Mouse (Mus musculus) cortical plate, adult 2 months (tissue): ENCODE results near the gene Poll. TPM values are rescaled to one million over a fixed set of nuclear protein-coding genes. Genes with fewer than 3 reads are reported as not detected.

ENCODE experiments used
- H3K27ac ChIP-seq: fragments of 200-500 bp; 2 replicates; pipeline ENCODE4 v1.5.1; 2012; ENCODE audit warnings: low read length, control low read depth, inconsistent platforms; ENCODE audit not compliant: insufficient read depth
- H3K4me1 ChIP-seq: fragments of 200-500 bp; 2 replicates; pipeline ENCODE4 v1.6.1; 2011; ENCODE audit warnings: low read length; ENCODE audit not compliant: control insufficient read depth, insufficient read depth
- H3K4me3 ChIP-seq: fragments of 200-500 bp; 2 replicates; pipeline ENCODE4 v1.5.1; 2011; ENCODE audit warnings: mild to moderate bottlenecking, low read length, control low read depth; ENCODE audit not compliant: insufficient read depth
- CTCF ChIP-seq: fragments of 200-500 bp; IDR thresholded peaks from 2 replicates; pipeline ENCODE4 v1.5.1; 2011; ENCODE audit warnings: mild to moderate bottlenecking, control low read depth, low read length; ENCODE audit not compliant: insufficient read depth; ENCODE audit errors: extremely low read depth
- POLR2A ChIP-seq: fragments of 200-500 bp; IDR thresholded peaks from 2 replicates; pipeline ENCODE4 v1.6.1; 2011; ENCODE audit warnings: mild to moderate bottlenecking, low read length, control low read depth; ENCODE audit not compliant: insufficient read depth; ENCODE audit errors: extremely low read depth
- polyA plus RNA-seq: library from polyadenylated mRNA; depleted of rRNA; stranded (reverse); fragments of >200 nt; gene quantifications from 2 replicates; pipeline ENCODE4 v1.2.3, GENCODE M21; 2012; rRNA removed

Poll gene
- polyA plus RNA-seq: 10.8 and 11.4 TPM in 2 replicates

- TF ChIP-seq CTCF: no peak
- peak; percentile 83 for TF ChIP-seq POLR2A
- H3K27ac ChIP-seq: no peak within 1 kb of the TSS
- peak within 1 kb of the TSS; percentile 82 for H3K4me3 ChIP-seq
- H3K4me1 ChIP-seq: 0 out of 2 replicates have a peak, but pooled peaks cover 2% of the 10 kb centered on the region
Measured at GRCm38 (mm10) chr19:45560153-45560890, at the start of gene Poll, which contains the start of gene Gm17018. Gene Poll (minus strand): TSS chr19:45560531. Gene Gm17018 (plus strand): TSS chr19:45560615.

DNA sequence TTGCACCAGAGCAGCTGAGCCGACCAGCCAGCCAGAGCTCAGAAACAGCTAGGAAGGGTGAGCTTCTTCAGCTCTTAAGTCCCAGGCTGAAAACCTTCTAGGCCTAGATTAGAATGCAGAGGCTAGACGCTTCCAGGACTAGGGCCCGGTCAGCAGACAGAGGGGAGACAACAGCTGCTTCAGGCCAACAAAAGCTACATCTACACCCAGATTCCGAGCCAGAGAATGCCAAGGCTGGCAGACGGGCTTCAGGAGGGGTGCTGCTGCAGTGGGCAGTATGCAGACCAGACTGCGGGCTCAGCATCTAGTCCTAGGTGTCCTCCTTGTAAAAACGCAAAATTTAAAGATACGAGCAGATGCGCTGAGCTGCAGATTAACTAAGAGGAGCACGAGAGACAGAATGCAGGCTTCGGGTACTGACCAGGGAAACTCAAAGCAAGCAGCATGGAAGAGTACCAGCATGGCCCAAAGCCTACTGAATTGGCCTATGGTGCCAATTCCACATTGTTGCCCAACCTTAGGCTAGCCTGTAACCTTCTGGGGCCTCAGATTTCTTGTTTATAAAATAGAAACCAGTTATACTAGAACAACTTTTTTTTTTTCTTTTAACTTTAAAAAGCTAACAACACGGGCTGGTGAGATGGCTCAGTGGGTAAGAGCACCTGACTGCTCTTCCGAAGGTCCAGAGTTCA lies 48.5 kb upstream of the Poll start:
- H3K4me1 ChIP-seq: no peaks in the 10 kb centered on the region
- H3K27ac ChIP-seq: no peak overlapping the region
- no peak for TF ChIP-seq CTCF
- no peak for TF ChIP-seq POLR2A
- no peak overlapping the region for H3K4me3 ChIP-seq

DNA sequence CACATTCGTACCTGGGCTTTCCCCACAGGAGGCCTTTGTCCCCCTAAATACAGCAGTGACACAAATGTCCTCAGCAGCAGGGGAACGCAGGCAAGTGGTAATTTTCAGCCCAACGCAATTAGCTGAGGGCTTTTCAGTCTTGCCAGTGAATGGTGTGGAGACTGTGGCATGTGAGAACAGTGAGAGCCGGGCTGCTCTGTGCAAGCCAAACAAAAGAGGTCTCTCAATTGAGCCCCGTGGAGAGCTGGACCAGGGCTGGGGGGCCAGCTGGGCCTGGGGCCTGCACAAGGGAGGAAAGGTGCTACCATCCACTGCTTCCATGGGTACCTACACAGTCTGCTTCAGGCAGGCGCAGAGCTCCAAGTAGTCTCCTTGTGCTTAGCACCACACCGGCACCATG lies 47.1 kb upstream of the Poll start:
- H3K4me3 ChIP-seq: no peak overlapping the region
- no peaks in the 10 kb centered on the region for H3K4me1 ChIP-seq
- H3K27ac ChIP-seq: no peak overlapping the region
- TF ChIP-seq CTCF (no peak), POLR2A (no peak)

DNA sequence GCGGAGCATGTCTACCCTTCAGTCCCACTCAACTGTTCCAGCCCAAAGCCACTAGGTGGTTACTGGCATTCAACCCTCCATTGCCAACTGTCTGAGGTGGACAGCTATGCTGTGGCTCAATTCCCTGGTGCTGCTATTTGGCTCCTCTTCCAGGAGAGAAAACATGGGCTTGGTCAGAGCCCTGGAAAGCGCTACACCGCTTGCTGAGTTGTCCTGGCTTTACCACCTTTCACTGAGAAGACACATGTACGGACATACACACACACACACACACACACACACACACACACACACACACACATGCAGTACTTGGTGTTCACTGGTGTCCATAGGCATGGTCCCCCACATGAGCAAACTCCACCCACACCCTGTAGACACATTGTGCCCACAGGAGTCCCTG lies 46.4 kb upstream of the Poll start:
- TF ChIP-seq CTCF (no peak), POLR2A (no peak)
- H3K27ac ChIP-seq: no peak overlapping the region
- H3K4me1 ChIP-seq: no peaks in the 10 kb centered on the region
- H3K4me3 ChIP-seq: no peak overlapping the region

DNA sequence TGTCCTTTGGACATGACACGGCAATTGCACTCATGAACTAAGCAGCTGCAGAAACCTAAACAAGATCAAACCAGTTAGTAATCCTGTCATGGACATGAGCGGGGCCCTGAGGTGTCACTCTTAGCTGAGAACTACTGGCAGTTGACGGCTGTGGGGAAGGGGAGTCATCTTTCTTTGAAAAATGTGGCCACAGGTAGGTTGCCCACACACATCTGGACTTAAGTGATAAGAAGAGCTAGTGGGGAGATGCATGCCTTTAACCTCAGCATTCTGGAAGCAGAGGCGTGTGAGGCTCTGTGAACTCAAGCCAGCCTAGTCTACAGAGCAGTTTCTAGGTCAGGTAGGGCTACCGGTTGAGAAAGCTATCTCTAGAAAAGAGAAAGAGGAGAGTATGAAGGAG lies 42.3 kb upstream of the Poll start:
- Histone ChIP-seq H3K4me1 (no peaks in the 10 kb centered on the region), H3K27ac (no peak overlapping the region), H3K4me3 (no peak overlapping the region)
- no peak for TF ChIP-seq CTCF
- no peak for TF ChIP-seq POLR2A

DNA sequence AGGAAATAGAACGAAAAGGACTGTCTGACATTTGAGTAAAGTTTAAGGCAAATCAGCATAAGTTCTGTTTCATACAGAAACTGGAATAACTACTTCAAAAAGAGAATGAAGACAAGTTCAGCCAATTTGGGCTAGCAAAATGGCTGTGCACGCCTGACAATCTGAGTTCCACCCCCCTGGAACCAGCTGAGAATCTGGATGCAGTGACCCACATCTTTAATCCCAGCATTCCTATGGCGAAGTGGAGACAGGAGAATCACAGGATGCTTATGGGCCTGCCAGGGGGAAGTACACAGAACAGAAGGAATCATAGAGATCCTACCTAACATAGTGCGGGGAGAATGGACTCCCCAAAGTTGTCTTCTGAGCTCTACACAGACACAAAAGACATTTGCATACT lies 36.8 kb upstream of the Poll start:
- H3K4me3 ChIP-seq: no peak overlapping the region
- TF ChIP-seq POLR2A: no peak
- TF ChIP-seq CTCF: no peak
- H3K4me1 ChIP-seq: no peaks in the 10 kb centered on the region
- no peak overlapping the region for H3K27ac ChIP-seq

DNA sequence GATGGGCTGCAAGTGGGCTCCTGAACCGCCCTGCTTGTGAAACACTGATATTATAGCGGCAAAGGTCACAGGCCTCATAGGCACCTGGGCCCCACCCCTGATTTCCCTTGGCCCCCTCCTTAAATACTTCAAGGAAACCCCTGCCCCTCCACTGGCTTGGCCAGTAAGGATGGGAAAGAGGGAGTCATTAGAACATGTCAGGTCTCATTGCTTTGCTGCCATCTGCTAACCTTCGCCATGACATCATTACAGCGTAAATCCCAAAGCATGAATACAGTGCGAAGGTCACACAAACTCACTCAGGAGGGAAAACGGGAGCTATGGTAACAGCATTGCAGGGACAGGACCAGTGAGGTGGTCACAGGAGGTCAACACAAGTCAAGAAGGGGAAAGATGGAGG lies 36.1 kb upstream of the Poll start:
- Histone ChIP-seq H3K4me3 (no peak overlapping the region), H3K4me1 (no peaks in the 10 kb centered on the region), H3K27ac (no peak overlapping the region)
- no peak for TF ChIP-seq CTCF
- no peak for TF ChIP-seq POLR2A

- no peak overlapping the region for H3K4me3 ChIP-seq
- H3K27ac ChIP-seq: no peak overlapping the region
- H3K4me1 ChIP-seq: no peaks in the 10 kb centered on the region
- TF ChIP-seq POLR2A (no peak), CTCF (no peak)
Measured at GRCm38 (mm10) chr19:45596019-45596418, 35.7 kb upstream of the Poll start.

- no peak overlapping the region for H3K4me3 ChIP-seq
Measured at GRCm38 (mm10) chr19:45595481-45595880, 35.1 kb upstream of the Poll start.

GRCm38 (mm10) chr19:45594079-45594478 lies 33.7 kb upstream of the Poll start:
- no peak overlapping the region for H3K4me3 ChIP-seq
- no peak overlapping the region for H3K27ac ChIP-seq
- TF ChIP-seq POLR2A: no peak
- no peak for TF ChIP-seq CTCF
- H3K4me1 ChIP-seq: no peaks in the 10 kb centered on the region

More at GRCm38 (mm10) chr19:45595481-45595880, 35.1 kb upstream of the Poll start:
- Histone ChIP-seq H3K27ac (no peak overlapping the region), H3K4me1 (no peaks in the 10 kb centered on the region)
- TF ChIP-seq POLR2A (no peak), CTCF (no peak)
